Mouse (Mus musculus): ENCODE results near the gene Rad9a.
"Not testable (repeated sequence)": the region's sequence is repeated elsewhere in the genome, so short reads cannot be mapped to it uniquely, and the experiment has no call there.

Gene Rad9a

DNA sequence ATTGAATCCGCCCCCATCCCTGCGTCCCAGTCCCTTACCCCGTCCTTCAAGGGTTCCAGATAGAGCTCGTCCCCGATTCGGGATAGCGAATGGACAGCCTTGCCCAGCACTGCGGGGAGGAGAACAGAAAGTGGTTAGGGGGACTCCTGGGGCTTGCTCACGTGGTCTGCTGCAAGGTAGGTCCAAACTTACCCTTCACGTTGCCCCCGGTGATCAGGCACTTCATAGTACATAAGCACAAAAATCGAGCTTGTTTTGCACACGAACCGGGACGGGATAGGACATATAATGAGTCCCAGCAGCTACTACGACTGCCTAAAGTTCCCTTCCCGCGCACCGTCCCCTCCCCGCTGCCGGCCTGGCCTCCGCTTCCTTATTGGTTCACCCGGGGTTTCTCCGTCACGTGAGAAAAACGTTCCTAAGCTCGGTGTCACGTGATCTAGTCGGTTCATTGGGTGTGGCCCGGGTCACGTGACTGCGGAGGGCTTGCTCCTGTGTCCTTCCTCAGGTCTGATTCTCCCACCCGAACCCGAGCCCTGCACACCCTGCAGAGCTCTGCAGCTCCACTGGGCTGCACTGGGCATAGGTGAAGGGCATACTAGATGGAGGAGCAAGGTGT is at the start of gene Rad9a:
Gene Rad9a (minus strand): TSS at position 372 of the 619 bp plus-strand sequence.
- peak; percentile 98 for DNase-seq (ENCODE audit: extremely low spot score, low spot score)

GRCm38 (mm10) chr19:4248683-4249082 is 47.2 kb upstream of the Rad9a start:
- DNase-seq (ENCODE audit: extremely low spot score, low spot score), result not testable (repeated sequence)

DNA sequence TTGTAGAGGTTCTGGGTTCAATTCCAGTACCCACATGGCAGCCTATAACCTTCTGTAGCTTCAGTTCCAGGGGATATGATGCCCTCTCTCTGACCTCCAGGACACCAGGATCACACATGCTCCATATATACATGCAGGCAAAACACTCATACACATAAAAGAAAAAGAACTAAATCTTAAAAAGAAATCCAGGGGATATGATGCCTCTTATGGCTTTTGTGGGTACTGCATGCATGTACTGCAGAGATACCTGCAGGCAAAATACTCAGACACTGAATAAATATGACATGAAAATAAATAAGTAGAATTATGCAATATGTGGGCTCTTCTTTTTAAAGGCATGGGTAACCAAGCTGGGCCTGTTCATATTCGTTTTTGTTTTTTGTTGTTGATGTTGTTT is 45.5 kb upstream of the Rad9a start:
- DNase-seq (ENCODE audit: extremely low spot score, low spot score), result no peak

- DNase-seq (ENCODE audit: extremely low spot score, low spot score), result no peak
Observed at GRCm38 (mm10) chr19:4244775-4245174, 43.3 kb upstream of the Rad9a start.

DNA sequence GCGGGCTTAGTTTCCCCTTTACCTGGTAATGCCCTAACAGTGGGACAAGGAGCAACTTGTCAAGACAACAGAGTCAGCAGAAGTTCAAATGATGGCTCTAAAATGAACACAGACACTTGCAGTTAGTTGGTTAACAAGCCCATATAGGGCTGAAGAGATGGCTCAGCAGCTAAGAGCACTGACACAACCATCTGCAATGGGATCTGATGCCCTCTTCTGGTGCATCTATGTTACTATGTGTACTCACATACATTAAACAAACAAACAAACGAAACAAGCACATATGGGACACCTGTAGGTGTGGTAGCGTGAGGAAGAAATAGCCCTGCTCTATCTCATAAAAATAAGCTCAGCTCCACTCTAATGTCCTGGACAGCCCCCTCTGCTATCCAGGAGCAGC is 41.0 kb upstream of the Rad9a start:
- no peak for DNase-seq (ENCODE audit: extremely low spot score, low spot score)

DNA sequence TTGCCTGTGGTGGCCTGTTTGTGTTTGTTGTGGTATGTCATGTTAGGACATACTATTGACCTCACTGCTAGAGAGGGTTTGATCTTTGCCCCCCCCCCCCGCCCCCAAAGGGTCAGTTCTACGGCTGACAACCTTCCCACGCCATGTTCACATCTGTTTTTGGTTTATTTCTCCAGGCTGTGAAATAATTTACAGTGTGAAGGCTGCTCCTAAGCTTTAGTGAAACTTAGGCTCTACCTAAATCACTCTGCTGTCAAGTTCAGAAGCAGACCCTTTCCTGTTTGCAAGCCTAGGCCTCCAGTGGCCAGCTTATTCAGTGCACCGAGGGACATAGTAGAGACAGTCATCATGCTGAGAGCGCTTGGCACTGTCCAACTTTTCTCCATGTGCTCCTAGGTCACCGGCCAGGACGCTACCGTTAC is 38.8 kb upstream of the Rad9a start:
- peak; percentile 40 for DNase-seq (ENCODE audit: extremely low spot score, low spot score)

DNA sequence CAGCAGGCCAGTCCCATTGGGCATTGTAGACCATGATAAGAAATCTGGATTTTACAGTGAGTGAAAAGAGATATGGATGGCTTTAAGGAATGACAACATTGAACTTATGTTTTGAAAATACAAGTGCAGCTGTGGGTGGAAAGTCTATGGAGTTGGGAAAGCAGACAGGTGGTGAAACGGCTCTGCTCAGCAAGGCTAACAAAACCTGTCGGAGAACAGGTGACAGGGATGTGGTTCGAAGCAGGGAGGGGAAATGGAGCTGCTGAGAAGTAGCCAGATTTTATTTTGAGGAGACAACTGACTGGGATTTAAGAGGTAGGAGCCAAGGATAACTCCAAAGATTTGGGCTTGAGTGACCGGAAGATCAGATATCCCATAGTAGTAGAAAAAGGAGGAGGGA is 33.1 kb upstream of the Rad9a start:
- no peak for DNase-seq (ENCODE audit: extremely low spot score, low spot score)

GRCm38 (mm10) chr19:4232651-4233050 is 31.2 kb upstream of the Rad9a start:
- no peak for DNase-seq (ENCODE audit: extremely low spot score, low spot score)

DNA sequence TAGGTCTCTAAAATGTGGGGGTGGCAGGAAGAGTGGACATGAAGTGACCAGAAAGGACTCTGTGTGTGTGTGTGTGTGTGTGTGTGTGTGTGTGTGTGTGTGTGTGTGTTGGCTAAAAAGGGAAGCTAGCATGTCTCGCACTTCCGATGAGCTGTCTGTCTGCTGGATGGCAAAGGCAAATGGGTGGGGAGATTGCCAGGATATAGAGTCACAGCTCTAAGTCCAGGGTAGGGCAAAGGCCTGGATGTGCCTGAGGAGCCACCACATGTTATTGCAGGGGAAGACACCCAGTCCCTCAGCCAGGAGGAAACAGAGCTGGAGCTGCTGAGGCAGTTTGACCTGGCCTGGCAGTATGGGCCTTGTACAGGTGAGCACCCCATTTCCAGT is 30.7 kb upstream of the Rad9a start:
- DNase-seq (ENCODE audit: extremely low spot score, low spot score), result no peak

GRCm38 (mm10) chr19:4231253-4232185 is 30.1 kb upstream of the Rad9a start, which contains the start of gene Pold4:
Gene Pold4, plus strand, starts transcription at chr19:4231899.
- peak; percentile 87 for DNase-seq (ENCODE audit: extremely low spot score, low spot score)

DNA sequence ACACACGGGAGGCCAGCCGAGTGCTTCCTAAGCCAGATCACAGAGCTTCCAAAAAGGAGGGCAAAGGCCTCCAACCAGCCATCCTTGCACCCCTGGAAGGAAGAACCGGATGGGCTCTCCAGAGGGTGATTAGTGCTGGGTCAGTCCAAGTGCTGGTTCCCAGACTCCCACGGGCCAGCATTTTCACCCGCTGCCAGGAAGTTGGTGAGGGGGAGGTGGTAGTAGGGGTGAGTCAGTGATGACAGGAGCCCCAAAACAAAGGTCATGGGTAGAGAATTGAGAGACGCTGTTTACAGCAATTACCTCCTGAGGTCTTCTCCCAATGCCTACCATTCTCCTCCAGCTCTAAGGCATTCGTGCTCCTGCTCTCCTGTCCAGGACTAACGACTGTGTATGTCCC is 29.0 kb upstream of the Rad9a start:
- DNase-seq (ENCODE audit: extremely low spot score, low spot score), result no peak

DNA sequence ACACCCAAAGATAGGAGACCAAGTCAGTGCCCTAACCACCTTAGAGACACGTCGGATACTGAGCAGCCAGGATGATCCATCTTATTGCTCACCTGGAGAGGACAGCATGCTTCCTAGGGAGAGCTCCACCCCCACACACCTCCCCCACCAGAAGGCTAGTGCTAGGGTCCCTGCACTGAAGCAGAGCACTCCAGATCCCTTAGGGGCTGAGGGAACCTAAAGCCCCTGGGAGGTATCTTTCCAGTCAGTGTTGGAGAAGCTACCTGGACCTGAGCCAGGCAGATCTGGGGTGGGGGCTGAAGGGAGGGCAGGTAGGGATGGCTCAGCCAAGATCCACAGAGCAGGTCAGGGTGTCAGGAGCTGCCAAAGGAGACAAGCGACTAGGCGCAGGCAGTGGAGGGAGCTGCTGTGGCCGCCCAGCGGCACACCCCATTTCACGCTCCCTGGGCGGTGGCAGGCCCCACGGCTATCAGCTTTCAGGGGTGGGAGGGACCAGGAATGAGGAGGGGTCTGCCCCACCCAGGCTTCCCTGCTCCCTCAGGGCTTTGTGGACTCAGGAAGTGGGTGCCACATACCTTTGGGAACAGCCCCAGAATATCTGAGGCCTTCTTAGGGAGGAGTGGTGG is 28.1 kb upstream of the Rad9a start:
- DNase-seq (ENCODE audit: extremely low spot score, low spot score), result no peak

DNA sequence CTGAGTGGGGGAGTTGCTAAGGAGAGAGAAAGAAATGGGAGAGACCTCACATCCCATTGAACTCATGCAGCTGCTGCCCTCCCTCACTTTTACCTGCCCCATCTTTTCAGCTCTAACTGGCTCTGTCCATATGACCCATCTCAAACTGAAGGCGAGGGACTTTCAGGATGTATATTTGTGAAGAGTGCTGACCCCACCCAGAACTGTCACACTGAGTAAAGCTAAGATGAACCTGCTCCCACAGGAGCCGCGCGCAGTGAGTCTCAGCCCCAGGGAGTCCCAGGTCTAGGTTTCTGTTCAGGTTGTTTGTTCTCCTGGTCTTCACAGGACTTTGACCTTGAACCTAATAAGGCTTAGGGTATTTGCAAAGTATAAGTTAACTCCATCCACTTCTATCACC is 27.4 kb upstream of the Rad9a start:
- DNase-seq (ENCODE audit: extremely low spot score, low spot score), result no peak

DNA sequence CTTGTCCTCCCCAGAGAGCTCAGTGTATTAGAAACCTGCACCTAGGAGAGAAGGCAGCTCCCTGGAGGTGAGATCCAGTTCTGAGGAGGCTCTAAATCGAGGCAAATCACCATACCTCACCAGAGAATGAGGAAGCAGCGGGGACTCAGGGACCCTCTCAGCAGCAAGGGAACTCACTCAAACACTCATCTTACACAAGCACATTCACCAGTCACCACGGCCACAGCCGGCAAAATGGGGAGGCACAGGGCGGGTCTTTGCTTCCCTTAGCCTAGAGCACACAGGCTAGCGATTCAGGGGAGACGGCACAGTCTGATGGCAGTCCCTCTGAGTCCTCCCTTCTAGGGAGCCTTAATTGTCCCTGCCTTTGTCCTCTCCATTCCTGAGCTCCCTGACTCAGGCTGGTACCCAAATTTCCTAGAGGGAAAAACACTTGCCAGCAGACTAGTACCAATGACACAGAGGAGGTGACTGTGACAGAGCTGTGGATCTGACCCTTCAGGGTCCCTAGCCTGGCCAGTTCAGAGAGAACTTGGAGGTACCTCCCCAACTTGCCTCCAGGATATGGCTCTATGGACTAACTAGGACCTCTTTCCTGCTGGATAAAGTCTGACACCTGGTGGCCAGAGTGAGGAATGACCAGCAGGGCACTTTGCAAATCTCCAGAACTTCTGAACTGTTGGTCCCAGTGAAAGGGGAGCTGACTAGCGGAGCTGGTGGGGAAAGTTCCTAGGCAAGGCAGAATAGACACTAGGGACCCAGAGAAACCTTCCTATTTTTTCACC is 26.6 kb upstream of the Rad9a start:
- DNase-seq (ENCODE audit: extremely low spot score, low spot score), result peak; percentile 65

GRCm38 (mm10) chr19:4227446-4227845 is 26.0 kb upstream of the Rad9a start:
- DNase-seq (ENCODE audit: extremely low spot score, low spot score), result no peak

- DNase-seq (ENCODE audit: extremely low spot score, low spot score), result no peak
Observed at GRCm38 (mm10) chr19:4226779-4227178, 25.3 kb upstream of the Rad9a start.

DNA sequence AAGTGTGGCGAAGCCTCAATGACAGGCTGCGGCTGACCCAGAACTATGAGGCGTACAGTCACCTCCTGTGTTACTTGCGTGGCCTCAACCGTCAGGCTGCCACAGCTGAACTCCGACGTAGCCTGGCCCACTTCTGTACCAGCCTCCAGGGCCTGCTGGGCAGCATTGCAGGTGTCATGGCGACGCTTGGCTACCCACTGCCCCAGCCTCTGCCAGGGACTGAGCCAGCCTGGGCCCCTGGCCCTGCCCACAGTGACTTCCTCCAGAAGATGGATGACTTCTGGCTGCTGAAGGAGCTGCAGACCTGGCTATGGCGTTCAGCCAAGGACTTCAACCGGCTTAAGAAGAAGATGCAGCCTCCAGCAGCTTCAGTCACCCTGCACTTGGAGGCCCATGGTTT is 20.7 kb upstream of the Rad9a start:
- no peak for DNase-seq (ENCODE audit: extremely low spot score, low spot score)

DNA sequence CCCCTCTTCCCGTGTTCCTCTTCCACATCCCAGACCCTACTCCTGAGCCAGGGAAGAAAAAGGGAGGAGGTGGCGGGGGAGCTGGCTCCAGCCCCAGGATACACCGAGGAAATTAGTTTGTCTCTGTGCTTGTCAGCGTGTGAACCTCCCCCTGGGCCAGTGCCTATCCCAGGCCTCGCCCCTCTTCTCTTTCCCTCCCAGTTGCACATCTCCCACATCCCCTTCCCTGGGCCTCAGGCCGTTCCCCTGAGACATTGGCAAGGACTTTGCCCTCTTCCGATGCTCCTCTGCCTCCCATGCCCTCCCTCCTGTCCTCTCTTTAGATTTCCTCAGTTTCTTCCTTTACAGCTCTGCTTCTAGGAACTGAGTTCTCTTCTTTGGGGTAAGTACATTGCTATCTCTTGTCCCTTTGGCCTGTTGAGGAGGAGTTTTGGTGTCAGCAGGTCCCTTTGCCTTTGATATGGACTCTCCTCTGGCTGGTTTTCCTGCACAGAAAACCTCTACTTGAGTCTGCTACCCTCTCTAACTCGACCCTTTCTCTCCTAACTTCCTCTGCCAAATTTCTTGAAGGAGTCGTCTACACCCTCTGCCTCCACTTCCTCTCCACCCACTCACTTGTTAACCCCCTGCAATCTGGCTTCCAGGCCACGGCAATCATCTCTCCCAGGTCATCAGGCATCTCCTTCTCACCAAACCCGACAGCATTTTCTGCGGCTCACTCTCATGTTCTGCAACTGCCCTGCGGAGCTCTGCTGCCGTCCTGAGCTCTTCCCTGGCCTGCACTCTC is 19.7 kb upstream of the Rad9a start:
- DNase-seq (ENCODE audit: extremely low spot score, low spot score), result no peak

DNA sequence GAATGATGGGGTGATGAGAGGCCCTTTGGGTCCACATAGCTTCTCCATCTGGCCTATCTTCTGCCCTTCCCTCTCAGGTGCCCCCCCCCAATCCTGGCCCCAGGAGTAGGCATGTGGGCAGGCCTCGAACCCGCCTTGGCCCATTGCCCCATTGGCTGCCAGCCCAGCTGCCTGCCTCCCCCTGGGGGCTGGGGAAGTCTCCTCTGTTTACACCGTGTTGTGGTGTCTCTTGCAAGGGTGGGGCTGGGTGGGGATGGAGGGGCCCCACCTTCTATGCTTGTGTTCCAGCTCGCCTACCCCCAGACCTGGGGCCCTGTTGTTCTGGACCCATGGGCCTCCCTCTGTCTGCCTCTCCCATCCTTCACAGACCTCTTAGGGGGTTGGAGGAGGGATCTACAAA is 19.0 kb upstream of the Rad9a start:
- DNase-seq (ENCODE audit: extremely low spot score, low spot score), result no peak

GRCm38 (mm10) chr19:4219943-4220342 is 18.5 kb upstream of the Rad9a start:
- no peak for DNase-seq (ENCODE audit: extremely low spot score, low spot score)

GRCm38 (mm10) chr19:4218784-4219183 is 17.3 kb upstream of the Rad9a start:
- DNase-seq (ENCODE audit: extremely low spot score, low spot score), result no peak

All from neural tube, embryonic 10.5 days (tissue).